Mouse (Mus musculus) C2C12 (cell line): ENCODE data around the gene BC028528. TPM values are rescaled to one million over a fixed set of nuclear protein-coding genes. Genes with fewer than 3 reads are reported as not detected.

ENCODE experiments used
- H3K27me3 ChIP-seq: one replicate; pipeline ENCODE4 v1.6.1; 2011; ENCODE audit not compliant: control insufficient read depth, insufficient read depth, insufficient read length
- H3K36me3 ChIP-seq: one replicate; pipeline ENCODE4 v1.6.1; 2011; ENCODE audit not compliant: control insufficient read depth, insufficient read depth
- H3K4me3 ChIP-seq: one replicate; pipeline ENCODE4 v1.5.1; 2011; ENCODE audit warnings: mild to moderate bottlenecking, control low read depth; ENCODE audit not compliant: poor library complexity, insufficient read depth, severe bottlenecking
- H3K79me2 ChIP-seq: one replicate; pipeline ENCODE4 v1.6.1; 2011; ENCODE audit not compliant: control insufficient read depth, insufficient read depth
- H3K79me3 ChIP-seq: one replicate; pipeline ENCODE4 v1.6.1; 2011; ENCODE audit warnings: low read depth, control low read depth
- H3ac ChIP-seq: one replicate; pipeline ENCODE3; 2011; ENCODE audit warnings: low read depth; ENCODE audit not compliant: control insufficient read depth, insufficient read length
- CEBPB ChIP-seq: IDR thresholded peaks from one replicate; pipeline ENCODE4 v1.6.1; 2011; ENCODE audit warnings: low read depth, mild to moderate bottlenecking, control low read depth, moderate library complexity
- CTCF ChIP-seq: IDR thresholded peaks from one replicate; pipeline ENCODE4 v1.5.1; 2011; ENCODE audit not compliant: control insufficient read depth, insufficient read depth, insufficient read length
- FOSL1 ChIP-seq: IDR thresholded peaks from one replicate; pipeline ENCODE4 v1.8.0; 2011; ENCODE audit warnings: mild to moderate bottlenecking, low read length; ENCODE audit not compliant: poor library complexity, insufficient read depth, severe bottlenecking
- MAX ChIP-seq: IDR thresholded peaks from one replicate; pipeline ENCODE4 v1.6.1; 2011; ENCODE audit warnings: mild to moderate bottlenecking, control low read depth
- MYOD1 ChIP-seq: IDR thresholded peaks from one replicate; pipeline ENCODE4 v1.6.1; 2011; ENCODE audit warnings: low read depth; ENCODE audit not compliant: control insufficient read depth, insufficient read length
- MYOG ChIP-seq: IDR thresholded peaks from one replicate; pipeline ENCODE4 v1.6.1; 2011; ENCODE audit not compliant: control insufficient read depth, insufficient read length; ENCODE audit errors: extremely low read depth
- USF1 ChIP-seq: IDR thresholded peaks from one replicate; pipeline ENCODE4 v1.6.1; 2011; ENCODE audit warnings: low read depth, mild to moderate bottlenecking, control low read depth, moderate library complexity
- polyA plus RNA-seq: library from polyadenylated mRNA; unstranded; fragments of >200 nt; fragmentation: generic; extraction: Trizol; gene quantifications from one replicate; pipeline ENCODE4 v1.2.1, GENCODE M21; 2012; ENCODE audit warnings: missing spikeins

BC028528 gene
- polyA plus RNA-seq, 1 experiment, result 8.7 TPM

GRCm38 (mm10) chr3:95893126-95893525, 1.3 kb upstream of the BC028528 start:
- Histone ChIP-seq H3K79me3 (peaks cover 15% of the 10 kb centered on the region), H3ac (no peak overlapping the region), H3K27me3 (no peaks in the 10 kb centered on the region), H3K36me3 (no peaks in the 10 kb centered on the region), H3K4me3 (peak overlapping the region; percentile 86), H3K79me2 (peaks cover 22% of the 10 kb centered on the region)
- TF ChIP-seq MYOG (no peak), FOSL1 (no peak), MAX (no peak), USF1 (no peak), CEBPB (no peak), CTCF (no peak), MYOD1 (no peak)

GRCm38 (mm10) chr3:95892066-95893052, 554 bp upstream of the BC028528 start:
- TF ChIP-seq MYOG (no peak), FOSL1 (no peak), CTCF (no peak)

GRCm38 (mm10) chr3:95889664-95890063, 2.1 kb downstream of the BC028528 start:
- H3K36me3 ChIP-seq, result no peaks in the 10 kb centered on the region
- peaks cover 6% of the 10 kb centered on the region for H3K79me3 ChIP-seq
- TF ChIP-seq MYOD1 (no peak), MAX (no peak), MYOG (no peak), USF1 (no peak), CTCF (no peak), FOSL1 (no peak), CEBPB (no peak)
- H3K79me2 ChIP-seq, result peaks cover 8% of the 10 kb centered on the region
- no peak overlapping the region for H3K4me3 ChIP-seq
- H3ac ChIP-seq, result no peak overlapping the region
- no peaks in the 10 kb centered on the region for H3K27me3 ChIP-seq

More at GRCm38 (mm10) chr3:95892066-95893052, 554 bp upstream of the BC028528 start:
- Histone ChIP-seq H3K27me3 (no peaks in the 10 kb centered on the region), H3K36me3 (no peaks in the 10 kb centered on the region), H3K79me3 (peaks cover 15% of the 10 kb centered on the region), H3K4me3 (no peak overlapping the region), H3ac (peak overlapping the region; percentile 21), H3K79me2 (peaks cover 22% of the 10 kb centered on the region)

- Histone ChIP-seq H3K36me3 (no peaks in the 10 kb centered on the region), H3K27me3 (no peaks in the 10 kb centered on the region), H3ac (no peak overlapping the region), H3K79me3 (no peaks in the 10 kb centered on the region), H3K79me2 (no peaks in the 10 kb centered on the region), H3K4me3 (no peak overlapping the region)
- no peak for TF ChIP-seq CTCF
- no peak for TF ChIP-seq USF1
- TF ChIP-seq CEBPB, result no peak
- no peak for TF ChIP-seq FOSL1
- TF ChIP-seq MYOD1, result no peak
- TF ChIP-seq MAX, result no peak
- no peak for TF ChIP-seq MYOG
These were observed 4.2 kb downstream of the BC028528 start for GRCm38 (mm10) chr3:95887596-95887995.

DNA sequence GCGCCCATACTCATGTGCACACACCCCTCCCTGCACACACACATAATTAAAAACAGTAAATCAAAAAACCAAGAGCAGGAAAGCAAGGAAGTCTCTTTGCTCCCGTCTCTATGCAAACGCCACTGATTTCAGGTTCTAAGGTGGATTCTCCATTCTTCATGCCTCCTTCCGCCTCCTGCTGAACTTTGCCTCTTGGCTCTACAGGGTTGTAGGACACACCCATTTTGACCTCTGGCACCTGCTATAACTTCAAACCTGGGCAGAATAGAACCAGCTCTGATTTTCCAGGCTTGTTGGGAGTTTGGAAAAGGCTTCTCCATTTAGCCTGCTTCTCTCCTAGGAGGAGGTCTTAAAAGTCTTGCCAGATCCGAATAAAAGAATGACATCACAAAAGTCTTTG, 7.4 kb downstream of the BC028528 start:
- H3K27me3 ChIP-seq, result no peaks in the 10 kb centered on the region
- no peak overlapping the region for H3ac ChIP-seq
- TF ChIP-seq USF1 (no peak), MYOD1 (no peak), FOSL1 (no peak), CTCF (no peak), MYOG (no peak), MAX (no peak), CEBPB (no peak)
- H3K79me2 ChIP-seq, result no peaks in the 10 kb centered on the region
- H3K79me3 ChIP-seq, result no peaks in the 10 kb centered on the region
- no peak overlapping the region for H3K4me3 ChIP-seq
- no peaks in the 10 kb centered on the region for H3K36me3 ChIP-seq
